Mouse (Mus musculus) olfactory bulb, adult 2 months (tissue): Measurements from ENCODE around the gene Dock6.

Experiments
- CTCF ChIP-seq: fragments of 200-500 bp; IDR thresholded peaks from 2 replicates; pipeline ENCODE4 v1.5.1; 2012; ENCODE audit warnings: low read depth, mild to moderate bottlenecking, low read length, moderate library complexity; ENCODE audit not compliant: insufficient read depth
- POLR2A ChIP-seq: fragments of 200-500 bp; IDR thresholded peaks from 2 replicates; pipeline ENCODE4 v1.6.1; 2012; ENCODE audit warnings: mild to moderate bottlenecking, low read depth, low read length, moderate library complexity; ENCODE audit not compliant: insufficient read depth

GRCm38 (mm10) chr9:21823957-21824356, 28.5 kb downstream of the Dock6 start:
- TF ChIP-seq CTCF: no peak
- no peak for TF ChIP-seq POLR2A
